ENCODE assay signal across 21 mouse cellular contexts in genomic region chr11:18596996-18597395, GRCm38 (mm10).
DNase-seq lines count a peak whose midpoint lies in the region; ATAC-seq and TF ChIP-seq lines count a peak whose summit lies in the region.
"Had no signal": no experiment of that assay in that cellular context is flagged by ENCODE, and none has a peak within 500 bp of the region (broad histone marks: within the 10 kb centered on the region; RNA-seq: fewer than 3 reads in every experiment).

No protein-coding gene starts in this region.

- no peak for TF ChIP-seq POLR2A in kidney, adult 2 months (IDR thresholded peaks at IDR 0.05; ENCODE audit: low read depth, low read length)

- no peak overlapping the region for H3K4me2 ChIP-seq in heart, embryonic 11.5 days
- H3K4me2 ChIP-seq in kidney, postnatal 0 days (ENCODE audit: low read length), result no peak overlapping the region
- H3K4me2 ChIP-seq in lung, embryonic 16.5 days (ENCODE audit: low read depth, low read length), result no peak overlapping the region
- H3K4me2 ChIP-seq in liver, embryonic 12.5 days, result no peak overlapping the region
- H3K4me2 ChIP-seq: forebrain, embryonic 13.5 days; hindbrain, embryonic 12.5 days; limb, embryonic 13.5 days; midbrain, embryonic 13.5 days; neural tube, embryonic 13.5 days had no signal

- peaks cover 10% of the 10 kb centered on the region; the same call in 1 of the 2 replicates for H3K4me1 ChIP-seq in heart, embryonic 11.5 days (ENCODE audit: control insufficient read depth, insufficient read depth, low read length)
- H3K4me1 ChIP-seq in kidney, postnatal 0 days (replicated peaks; ENCODE audit: insufficient read depth, low read length), result no peaks in the 10 kb centered on the region
- H3K4me1 ChIP-seq in kidney, adult 2 months (ENCODE audit: control insufficient read depth, insufficient read depth, low read length), result no peaks in the 10 kb centered on the region
- H3K4me1 ChIP-seq in lung, embryonic 16.5 days (replicated peaks; ENCODE audit: control insufficient read depth, insufficient read depth, low read length), result peaks cover 12% of the 10 kb centered on the region
- no peaks in the 10 kb centered on the region for H3K4me1 ChIP-seq in liver, embryonic 12.5 days
- H3K4me1 ChIP-seq: forebrain, embryonic 13.5 days; hindbrain, embryonic 12.5 days; limb, embryonic 13.5 days; midbrain, embryonic 13.5 days had no signal

- WGBS in heart, embryonic 11.5 days (ENCODE audit: insufficient replicate concordance), result 34% methylated on average over 4 of the region's 4 CpGs
- 29% methylated on average over 4 of the region's 4 CpGs for WGBS in kidney, postnatal 0 days
- 49% methylated on average over 4 of the region's 4 CpGs for WGBS in kidney, adult 2 months
- 21% methylated on average over 4 of the region's 4 CpGs for WGBS in lung, embryonic 16.5 days
- 79% methylated on average over 4 of the region's 4 CpGs for WGBS in liver, embryonic 12.5 days (ENCODE audit: insufficient replicate concordance)

- H3K4me3 ChIP-seq in heart, embryonic 11.5 days (ENCODE audit: low read depth, low read length), result no peak overlapping the region
- no peak overlapping the region for H3K4me3 ChIP-seq in kidney, postnatal 0 days (replicated peaks; ENCODE audit: low read depth, low read length)
- H3K4me3 ChIP-seq in kidney, adult 2 months (ENCODE audit: insufficient read depth, low read depth, low read length), result no peak overlapping the region
- no peak overlapping the region for H3K4me3 ChIP-seq in lung, embryonic 16.5 days (ENCODE audit: low read length)
- no peak overlapping the region for H3K4me3 ChIP-seq in liver, embryonic 12.5 days
- H3K4me3 ChIP-seq: erythroblast, embryonic 14.5 days; forebrain, embryonic 13.5 days; heart, adult 2 months; hindbrain, embryonic 12.5 days; limb, embryonic 13.5 days; midbrain, embryonic 13.5 days; neural tube, embryonic 13.5 days had no signal

- ATAC-seq in heart, embryonic 11.5 days (replicated peaks; ENCODE audit: insufficient number of reproducible peaks, low FRiP score, low TSS enrichment), result 0 out of 2 replicates have a peak, but pooled peaks have one; percentile 39
- ATAC-seq in kidney, postnatal 0 days (replicated peaks; ENCODE audit: low FRiP score, low read depth), result no peak
- ATAC-seq in lung, embryonic 16.5 days (ENCODE audit: low read depth), result peak; percentile 96
- ATAC-seq in liver, embryonic 12.5 days, result no peak
- ATAC-seq: forebrain, embryonic 13.5 days; midbrain, embryonic 13.5 days had no signal

- peak overlapping the region; percentile 68 for H3K27ac ChIP-seq in heart, embryonic 11.5 days (ENCODE audit: low read depth, low read length)
- H3K27ac ChIP-seq in kidney, postnatal 0 days, result no peak overlapping the region
- H3K27ac ChIP-seq in kidney, adult 2 months (ENCODE audit: insufficient read depth, low read depth, low read length), result no peak overlapping the region
- peak overlapping the region; percentile 16; the same call in 1 of the 2 replicates for H3K27ac ChIP-seq in lung, embryonic 16.5 days (ENCODE audit: low read length)
- no peak overlapping the region for H3K27ac ChIP-seq in liver, embryonic 12.5 days
- H3K27ac ChIP-seq: forebrain, embryonic 13.5 days; heart, adult 2 months; hindbrain, embryonic 12.5 days; limb, embryonic 13.5 days; liver, embryonic 14.5 days; midbrain, embryonic 13.5 days; neural tube, embryonic 13.5 days had no signal

- intact Hi-C loops in heart, postnatal 25 days (cut with DNase I), result no loop called here

- H3K27me3 ChIP-seq in heart, embryonic 11.5 days (ENCODE audit: control insufficient read depth, insufficient read depth, low read length), result no peaks in the 10 kb centered on the region
- H3K27me3 ChIP-seq in kidney, postnatal 0 days (ENCODE audit: insufficient read depth, low read length), result no peaks in the 10 kb centered on the region
- H3K27me3 ChIP-seq in kidney, adult 2 months (replicated peaks; ENCODE audit: control insufficient read depth, insufficient read depth, low read length), result no peaks in the 10 kb centered on the region
- H3K27me3 ChIP-seq in lung, embryonic 16.5 days (ENCODE audit: control insufficient read depth, insufficient read depth, low read depth, low read length), result no peaks in the 10 kb centered on the region
- no peaks in the 10 kb centered on the region for H3K27me3 ChIP-seq in liver, embryonic 12.5 days (replicated peaks)
- H3K27me3 ChIP-seq: forebrain, embryonic 13.5 days; hindbrain, embryonic 12.5 days; midbrain, embryonic 13.5 days; neural tube, embryonic 13.5 days had no signal

- no peak for TF ChIP-seq CTCF in kidney, postnatal 0 days (IDR thresholded peaks at IDR 0.05; ENCODE audit: low read depth)
- no peak for TF ChIP-seq CTCF in kidney, adult 2 months (conservative IDR thresholded peaks at IDR 0.05; ENCODE audit: insufficient read depth, insufficient read length, low read depth, low read length)

- no peaks in the 10 kb centered on the region for H3K9me3 ChIP-seq in heart, embryonic 11.5 days (replicated peaks; ENCODE audit: control insufficient read depth, low read length)
- no peaks in the 10 kb centered on the region for H3K9me3 ChIP-seq in kidney, postnatal 0 days (replicated peaks; ENCODE audit: low read length)
- no peaks in the 10 kb centered on the region for H3K9me3 ChIP-seq in lung, embryonic 16.5 days (ENCODE audit: control insufficient read depth, low read length)
- no peaks in the 10 kb centered on the region for H3K9me3 ChIP-seq in liver, embryonic 12.5 days (replicated peaks)
- H3K9me3 ChIP-seq: forebrain, embryonic 13.5 days; hindbrain, embryonic 12.5 days; limb, embryonic 13.5 days; midbrain, embryonic 13.5 days; neural tube, embryonic 13.5 days had no signal

- no peaks in the 10 kb centered on the region for H3K36me3 ChIP-seq in heart, embryonic 11.5 days (ENCODE audit: control insufficient read depth, insufficient read depth, low read length)
- H3K36me3 ChIP-seq in kidney, postnatal 0 days (ENCODE audit: insufficient read depth, low read length), result no peaks in the 10 kb centered on the region
- H3K36me3 ChIP-seq in kidney, adult 2 months (ENCODE audit: control insufficient read depth, insufficient read depth, low read length), result no peaks in the 10 kb centered on the region
- no peaks in the 10 kb centered on the region for H3K36me3 ChIP-seq in lung, embryonic 16.5 days (ENCODE audit: control insufficient read depth, insufficient read depth, low read length)
- H3K36me3 ChIP-seq in liver, embryonic 12.5 days, result no peaks in the 10 kb centered on the region
- H3K36me3 ChIP-seq: hindbrain, embryonic 12.5 days; limb, embryonic 13.5 days; midbrain, embryonic 13.5 days; neural tube, embryonic 13.5 days had no signal

- no peak overlapping the region for H3K9ac ChIP-seq in heart, embryonic 11.5 days (ENCODE audit: low read depth, low read length)
- H3K9ac ChIP-seq in kidney, postnatal 0 days (ENCODE audit: low read depth, low read length), result no peak overlapping the region
- H3K9ac ChIP-seq in lung, embryonic 16.5 days (ENCODE audit: low read length), result no peak overlapping the region
- no peak overlapping the region for H3K9ac ChIP-seq in liver, embryonic 12.5 days
- H3K9ac ChIP-seq: forebrain, embryonic 13.5 days; hindbrain, embryonic 12.5 days; limb, embryonic 13.5 days; liver, embryonic 14.5 days; midbrain, embryonic 13.5 days; neural tube, embryonic 13.5 days had no signal

- no peak for DNase-seq in heart, postnatal 25 days (ENCODE audit: low spot score)
- DNase-seq in kidney, postnatal 0 days (ENCODE audit: low spot score), result peak; percentile 83
- no peak for DNase-seq in kidney, adult 2 months
- DNase-seq in 3T3-L1 (ENCODE audit: low read depth, low spot score), result peak; percentile 45
- DNase-seq in right cerebral cortex, postnatal 25 days, result no peak
- DNase-seq: adrenal gland, adult 8-10 months; B cell, adult 2 months; cerebellum, adult 9-10 months; gastrocnemius, postnatal 10 days; thymus, postnatal 36 days had no signal

Comparison
In these comparisons a context has a peak if more than half of its experiments do, and no peak if none do; other contexts are left out.
1. DNase-seq: peak in kidney, postnatal 0 days (single experiment) and 3T3-L1 (single experiment); none in heart, postnatal 25 days (single experiment), kidney, adult 2 months (single experiment) and right cerebral cortex, postnatal 25 days (single experiment).
2. ATAC-seq: peak in heart, embryonic 11.5 days (single experiment) and lung, embryonic 16.5 days (single experiment); none in kidney, postnatal 0 days (single experiment) and liver, embryonic 12.5 days (single experiment).
3. H3K27ac ChIP-seq: peak in heart, embryonic 11.5 days (single experiment) and lung, embryonic 16.5 days (single experiment); none in kidney, postnatal 0 days (single experiment), kidney, adult 2 months (single experiment) and liver, embryonic 12.5 days (single experiment).